Mouse (Mus musculus): ENCODE measurements around the gene Rnf224. TPM values are rescaled to one million over a fixed set of nuclear protein-coding genes. Genes with fewer than 3 reads are reported as not detected.

Gene Rnf224
- polyA plus RNA-seq, 2 experiments: 0.05 TPM; not detected in 1

- peak; percentile 90 for DNase-seq (ENCODE audit: low spot score)
- Histone ChIP-seq H3K9ac (ENCODE audit: low read depth, low read length, severe bottlenecking) (peak within 1 kb of the TSS; percentile 80), H3K4me3 (replicated peaks; ENCODE audit: low read length) (peak within 1 kb of the TSS; percentile 99), H3K36me3 (ENCODE audit: control insufficient read depth, insufficient read depth, low read length) (peaks cover 18% of the 10 kb centered on the region), H3K4me2 (replicated peaks; ENCODE audit: low read depth, low read length, severe bottlenecking) (peak within 1 kb of the TSS; percentile 95), H3K27me3 (ENCODE audit: control insufficient read depth, insufficient read depth, low read length) (no peaks in the 10 kb centered on the region), H3K9me3 (ENCODE audit: control insufficient read depth, low read length) (no peaks in the 10 kb centered on the region), H3K27ac (replicated peaks; ENCODE audit: low read depth, low read length) (peak within 1 kb of the TSS; percentile 72), H3K4me1 (ENCODE audit: control insufficient read depth, insufficient read depth, low read length) (peaks cover 10% of the 10 kb centered on the region)
- 0 out of 2 replicates have a peak, but pooled peaks have one; percentile 41 for TF ChIP-seq POLR2A (IDR thresholded peaks at IDR 0.05; ENCODE audit: borderline replicate concordance, extremely low read depth, insufficient read depth, insufficient read length)
- ATAC-seq (ENCODE audit: low FRiP score, low read depth): peak; percentile 93
- WGBS: under 1% methylated on average over 32 of the region's 39 CpGs
Observed at GRCm38 (mm10) chr2:25255284-25255779, 18.7 kb upstream of the Rnf224 start, which contains the start of gene Tmem203. Gene Tmem203 (plus strand): TSS chr2:25255439.

GRCm38 (mm10) chr2:25252331-25252730 lies 15.7 kb upstream of the Rnf224 start:
- Histone ChIP-seq H3K36me3 (ENCODE audit: control insufficient read depth, insufficient read depth, low read length) (peaks cover 39% of the 10 kb centered on the region), H3K9ac (ENCODE audit: low read depth, low read length, severe bottlenecking) (no peak overlapping the region), H3K27me3 (ENCODE audit: control insufficient read depth, insufficient read depth, low read length) (no peaks in the 10 kb centered on the region), H3K4me3 (replicated peaks; ENCODE audit: low read length) (no peak overlapping the region), H3K9me3 (ENCODE audit: control insufficient read depth, low read length) (no peaks in the 10 kb centered on the region), H3K27ac (replicated peaks; ENCODE audit: low read depth, low read length) (no peak overlapping the region), H3K4me1 (ENCODE audit: control insufficient read depth, insufficient read depth, low read length) (peaks cover 10% of the 10 kb centered on the region), H3K4me2 (replicated peaks; ENCODE audit: low read depth, low read length, severe bottlenecking) (no peak overlapping the region)
- DNase-seq (ENCODE audit: low spot score) (no peak), ATAC-seq (ENCODE audit: low FRiP score, low read depth) (no peak)
- WGBS: 85% methylated on average over 1 of the region's 1 CpGs
- TF ChIP-seq POLR2A (IDR thresholded peaks at IDR 0.05; ENCODE audit: borderline replicate concordance, extremely low read depth, insufficient read depth, insufficient read length): no peak

- H3K27me3 ChIP-seq (ENCODE audit: control insufficient read depth, insufficient read depth, low read length): peaks cover 9% of the 10 kb centered on the region
- H3K4me2 ChIP-seq (replicated peaks; ENCODE audit: low read depth, low read length, severe bottlenecking): no peak within 1 kb of the TSS
- 89% methylated on average over 10 of the region's 10 CpGs for WGBS
- H3K27ac ChIP-seq (replicated peaks; ENCODE audit: low read depth, low read length): no peak within 1 kb of the TSS
- H3K4me1 ChIP-seq (ENCODE audit: control insufficient read depth, insufficient read depth, low read length): peaks cover under 1% of the 10 kb centered on the region; the same call in 1 of the 2 replicates
- TF ChIP-seq POLR2A (IDR thresholded peaks at IDR 0.05; ENCODE audit: borderline replicate concordance, extremely low read depth, insufficient read depth, insufficient read length): no peak
- peaks cover 31% of the 10 kb centered on the region for H3K36me3 ChIP-seq (ENCODE audit: control insufficient read depth, insufficient read depth, low read length)
- ATAC-seq (ENCODE audit: low FRiP score, low read depth) (no peak), DNase-seq (ENCODE audit: low spot score) (no peak)
- no peak within 1 kb of the TSS for H3K9ac ChIP-seq (ENCODE audit: low read depth, low read length, severe bottlenecking)
- H3K9me3 ChIP-seq (ENCODE audit: control insufficient read depth, low read length): no peaks in the 10 kb centered on the region
- H3K4me3 ChIP-seq (replicated peaks; ENCODE audit: low read length): no peak within 1 kb of the TSS
Observed at GRCm38 (mm10) chr2:25246183-25247072, 9.8 kb upstream of the Rnf224 start, which contains the start of gene AL732309.1. Gene AL732309.1 (minus strand): TSS chr2:25246863.

- H3K4me1 ChIP-seq (ENCODE audit: control insufficient read depth, insufficient read depth, low read length): peaks cover 12% of the 10 kb centered on the region; the same call in 1 of the 2 replicates
- no peak for DNase-seq (ENCODE audit: low spot score)
- no peak overlapping the region for H3K4me3 ChIP-seq (replicated peaks; ENCODE audit: low read length)
- no peaks in the 10 kb centered on the region for H3K9me3 ChIP-seq (ENCODE audit: control insufficient read depth, low read length)
- peaks cover 13% of the 10 kb centered on the region; the same call in 1 of the 2 replicates for H3K36me3 ChIP-seq (ENCODE audit: control insufficient read depth, insufficient read depth, low read length)
- no peak for TF ChIP-seq POLR2A (IDR thresholded peaks at IDR 0.05; ENCODE audit: borderline replicate concordance, extremely low read depth, insufficient read depth, insufficient read length)
- H3K27ac ChIP-seq (replicated peaks; ENCODE audit: low read depth, low read length): no peak overlapping the region
- H3K4me2 ChIP-seq (replicated peaks; ENCODE audit: low read depth, low read length, severe bottlenecking): no peak overlapping the region
- H3K9ac ChIP-seq (ENCODE audit: low read depth, low read length, severe bottlenecking): no peak overlapping the region
- ATAC-seq (ENCODE audit: low FRiP score, low read depth): no peak
- WGBS: 85% methylated on average over 4 of the region's 4 CpGs
- peaks cover 14% of the 10 kb centered on the region for H3K27me3 ChIP-seq (ENCODE audit: control insufficient read depth, insufficient read depth, low read length)
Observed at GRCm38 (mm10) chr2:25244144-25244543, 7.6 kb upstream of the Rnf224 start.

DNA sequence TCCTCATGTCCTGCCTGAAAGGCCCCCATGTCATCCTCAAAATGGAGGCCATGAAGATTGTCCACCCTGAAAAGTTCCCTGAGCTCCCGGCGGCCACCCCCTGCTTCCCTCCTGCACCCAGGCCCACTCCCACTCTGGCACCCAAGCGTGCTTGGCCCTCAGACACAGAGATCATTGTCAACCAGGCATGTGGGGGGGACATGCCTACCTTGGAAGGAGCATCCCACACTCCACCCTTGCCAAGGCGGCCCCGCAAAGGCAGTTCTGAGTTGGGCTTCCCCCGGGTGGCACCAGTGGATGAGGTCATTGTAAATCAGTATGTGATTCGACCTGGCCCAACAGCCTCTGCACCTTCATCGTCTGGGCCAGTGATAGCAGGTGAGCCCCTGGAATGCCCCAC lies 6.8 kb upstream of the Rnf224 start:
- Histone ChIP-seq H3K27ac (replicated peaks; ENCODE audit: low read depth, low read length) (no peak overlapping the region), H3K27me3 (ENCODE audit: control insufficient read depth, insufficient read depth, low read length) (peaks cover 14% of the 10 kb centered on the region), H3K4me1 (ENCODE audit: control insufficient read depth, insufficient read depth, low read length) (peaks cover 12% of the 10 kb centered on the region; the same call in 1 of the 2 replicates), H3K9me3 (ENCODE audit: control insufficient read depth, low read length) (no peaks in the 10 kb centered on the region), H3K4me3 (replicated peaks; ENCODE audit: low read length) (no peak overlapping the region), H3K36me3 (ENCODE audit: control insufficient read depth, insufficient read depth, low read length) (peaks cover 6% of the 10 kb centered on the region; the same call in 1 of the 2 replicates), H3K4me2 (replicated peaks; ENCODE audit: low read depth, low read length, severe bottlenecking) (no peak overlapping the region), H3K9ac (ENCODE audit: low read depth, low read length, severe bottlenecking) (no peak overlapping the region)
- ATAC-seq (ENCODE audit: low FRiP score, low read depth) (no peak), DNase-seq (ENCODE audit: low spot score) (no peak)
- 79% methylated on average over 8 of the region's 8 CpGs for WGBS
- no peak for TF ChIP-seq POLR2A (IDR thresholded peaks at IDR 0.05; ENCODE audit: borderline replicate concordance, extremely low read depth, insufficient read depth, insufficient read length)
